Mouse (Mus musculus): Measurements from ENCODE around the gene Tmc4. TPM values are rescaled to one million over a fixed set of nuclear protein-coding genes. Genes with fewer than 3 reads are reported as not detected.

Tmc4 gene
- total RNA-seq, 2 experiments from 2014 or later: 9.8 to 9.9 TPM

DNA sequence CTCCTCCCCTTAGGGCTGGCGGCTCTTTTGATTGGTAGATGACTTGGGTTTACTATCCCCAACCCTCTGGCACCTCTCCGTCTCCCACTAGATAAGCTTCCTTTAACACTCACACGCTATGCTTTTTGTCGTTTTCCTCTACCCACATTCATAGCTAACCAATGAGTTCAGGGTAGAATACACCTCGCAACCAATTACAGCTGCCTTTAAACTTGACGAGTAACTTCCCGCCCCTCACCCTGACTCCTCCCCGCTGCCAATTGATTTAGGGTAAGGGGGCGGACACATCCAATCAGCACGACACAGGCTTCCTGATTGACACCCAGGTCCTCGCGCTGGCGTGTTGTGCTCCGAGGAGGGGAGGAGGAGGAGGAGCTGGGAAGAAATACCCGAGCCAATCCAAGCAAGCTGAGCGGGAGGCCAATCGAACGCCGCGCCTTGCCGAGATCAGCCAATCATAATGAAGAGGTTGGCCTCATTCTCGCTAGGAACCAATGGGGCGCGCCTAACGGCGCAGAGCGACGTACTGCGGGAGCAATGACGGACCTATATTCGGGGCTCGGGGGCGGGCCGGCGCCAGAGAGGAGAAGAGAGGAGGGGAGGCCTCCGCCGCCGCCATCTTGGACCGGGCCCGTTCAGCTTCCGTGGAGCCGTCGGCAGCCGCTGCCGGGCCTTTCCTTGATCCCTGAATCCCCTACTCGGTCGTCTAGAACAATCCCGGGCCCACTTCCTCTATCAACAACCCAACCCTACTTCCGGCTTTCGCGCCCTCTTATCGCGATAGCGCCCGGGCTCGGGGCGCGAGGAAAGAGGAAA, 32.5 kb downstream of the Tmc4 start, which contains the start of gene Cnot3:
TSS of gene Cnot3 (plus strand) at position 597 of the 816 bp plus-strand sequence.
- peak; percentile 88 for ATAC-seq (ENCODE audit: poor library complexity, severe bottlenecking)

GRCm38 (mm10) chr7:3644348-3644671, 33.0 kb downstream of the Tmc4 start:
- ATAC-seq (ENCODE audit: poor library complexity, severe bottlenecking): no peak

DNA sequence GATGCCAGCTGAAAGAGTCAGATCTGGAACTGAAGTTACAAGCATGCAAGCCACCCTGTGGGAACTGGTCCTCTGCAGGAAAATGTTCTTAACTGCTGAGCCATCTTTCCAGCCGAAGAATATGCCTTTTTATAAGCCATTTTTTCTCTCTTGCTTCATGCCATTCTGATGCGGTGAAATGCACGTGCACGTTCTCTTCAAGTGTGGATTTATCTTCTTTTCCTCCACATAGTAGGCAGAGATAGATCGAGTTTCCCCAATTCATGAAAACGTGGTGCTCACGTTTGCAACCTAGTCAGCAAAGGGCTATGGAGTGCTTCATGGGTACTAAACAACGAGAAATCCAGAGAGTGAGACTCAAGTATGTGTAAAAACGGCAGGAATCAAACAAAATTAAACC, 33.5 kb downstream of the Tmc4 start:
- ATAC-seq (ENCODE audit: poor library complexity, severe bottlenecking): no peak

DNA sequence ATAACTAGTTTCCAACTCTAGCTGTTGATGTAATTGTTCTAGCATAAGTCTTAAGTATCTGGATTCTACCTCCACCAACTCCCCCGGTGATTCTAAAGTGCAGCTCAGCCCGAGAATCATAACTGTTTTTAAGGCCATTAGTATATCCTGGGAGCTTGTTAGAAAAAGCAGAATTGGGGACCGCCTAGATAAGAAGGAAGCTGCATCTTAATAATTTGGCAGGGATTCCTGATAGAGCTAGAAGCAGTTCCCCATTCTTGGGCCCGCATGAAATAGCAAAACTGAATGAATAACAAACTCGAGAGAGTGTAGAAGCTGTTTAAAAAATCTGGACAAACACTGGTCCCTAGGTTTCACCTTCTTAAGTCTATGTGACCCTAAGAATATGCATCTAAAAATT, 33.9 kb downstream of the Tmc4 start:
- ATAC-seq (ENCODE audit: poor library complexity, severe bottlenecking): no peak

DNA sequence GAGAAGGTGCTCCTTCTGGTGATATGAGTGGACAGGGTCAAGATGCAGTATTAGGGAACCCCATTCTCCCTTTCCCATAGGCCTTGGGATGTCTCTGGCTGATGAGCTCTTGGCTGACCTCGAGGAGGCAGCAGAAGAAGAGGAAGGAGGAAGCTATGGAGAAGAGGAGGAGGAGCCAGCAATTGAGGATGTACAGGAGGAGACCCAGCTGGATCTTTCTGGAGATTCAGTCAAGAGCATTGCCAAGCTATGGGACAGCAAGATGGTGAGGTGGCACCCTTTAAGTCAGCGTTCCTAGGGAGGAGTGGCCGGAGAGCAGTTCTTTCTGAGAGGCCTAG, 46.9 kb downstream of the Tmc4 start:
- ATAC-seq (ENCODE audit: poor library complexity, severe bottlenecking): 0 out of 2 replicates have a peak, but pooled peaks have one; percentile 4

DNA sequence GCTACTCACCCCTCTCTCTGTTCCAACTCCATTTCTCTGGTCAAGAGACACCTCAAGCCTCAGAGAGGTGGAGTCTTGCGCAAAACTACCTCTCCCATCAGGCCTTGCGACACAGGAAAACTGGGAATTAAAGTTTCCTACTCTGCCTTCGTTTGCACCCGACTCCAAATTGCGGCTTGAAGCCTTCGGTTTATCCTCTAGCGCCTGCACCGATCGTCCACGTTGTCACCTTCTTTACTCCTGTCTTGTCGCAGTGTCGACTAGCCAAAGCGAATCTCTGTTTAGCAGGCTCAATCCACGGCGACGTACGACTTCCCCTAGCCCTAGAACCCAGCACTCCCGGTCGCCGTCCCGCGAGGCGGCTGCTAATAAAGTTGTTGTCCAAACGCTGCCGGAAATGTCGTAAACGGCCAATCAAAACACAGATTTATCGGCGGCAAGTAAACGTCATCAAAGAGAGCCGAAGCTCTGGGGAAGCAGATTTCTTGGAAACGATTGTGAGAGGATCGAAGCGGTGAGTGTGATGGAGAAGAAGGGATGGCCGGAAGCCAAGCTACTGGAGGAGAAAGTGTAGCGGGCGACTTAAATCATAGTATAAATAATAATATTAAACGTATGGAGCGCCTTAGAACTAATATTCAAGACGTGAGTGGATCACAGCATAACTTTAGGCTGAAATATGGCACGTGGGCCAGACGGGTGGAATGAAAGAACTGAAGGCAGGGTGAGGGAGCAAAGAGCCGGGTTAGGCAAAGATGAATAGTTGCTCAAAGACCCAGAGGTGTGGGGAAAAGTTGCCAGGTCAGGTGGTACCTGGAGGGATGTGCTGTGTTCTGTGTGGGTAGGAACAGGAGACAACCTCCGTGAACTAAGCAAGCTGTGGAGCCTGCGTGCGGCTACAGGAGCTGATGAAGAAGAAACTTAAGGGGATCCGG, 47.5 kb downstream of the Tmc4 start, which contains the start of the genes Tfpt and Prpf31:
TSS of gene Tfpt (minus strand) at position 387 of the 935 bp plus-strand sequence.
TSS of gene Prpf31 (plus strand) at position 443 of the 935 bp plus-strand sequence.
- peak; percentile 95 for ATAC-seq (ENCODE audit: poor library complexity, severe bottlenecking)

GRCm38 (mm10) chr7:3629030-3629429, 48.3 kb downstream of the Tmc4 start:
- no peak for ATAC-seq (ENCODE audit: poor library complexity, severe bottlenecking)

DNA sequence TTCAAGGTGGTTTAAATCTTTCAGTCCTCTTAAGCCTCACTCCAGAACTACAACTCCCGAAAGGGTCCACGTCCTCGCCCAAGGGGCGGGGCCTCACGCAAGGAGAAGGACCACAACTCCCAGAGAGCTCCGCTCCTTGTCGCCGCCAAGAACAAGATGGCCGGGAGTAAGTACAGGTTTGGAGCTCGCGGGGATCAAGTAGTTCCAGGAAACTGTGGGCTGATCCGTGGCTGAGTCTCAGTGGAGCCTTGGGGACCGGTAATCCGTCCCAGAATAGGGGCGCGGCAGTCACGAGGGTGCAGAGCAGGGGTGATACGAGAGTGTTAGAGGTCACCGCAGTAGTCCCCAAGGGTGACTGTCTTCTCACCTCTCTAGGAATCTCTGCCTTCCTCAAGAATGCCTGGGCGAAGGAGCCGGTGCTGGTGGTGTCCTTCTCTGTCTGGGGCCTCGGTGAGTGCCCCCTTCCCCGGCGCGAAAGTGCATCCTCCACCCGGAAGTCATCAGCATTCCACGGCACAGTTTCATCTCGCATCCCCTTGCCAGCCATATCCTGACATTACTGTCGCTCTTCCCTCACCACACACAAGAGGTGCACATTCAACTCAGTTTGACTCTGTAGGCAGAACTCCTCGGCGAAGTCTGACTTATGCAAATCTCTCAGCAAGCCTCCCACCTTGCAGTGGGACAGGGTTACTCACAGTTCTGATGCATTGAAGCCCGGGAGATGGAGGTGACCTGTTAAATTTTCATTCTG, 59.9 kb downstream of the Tmc4 start, which contains the start of gene Ndufa3:
TSS of gene Ndufa3 (plus strand) at position 132 of the 754 bp plus-strand sequence.
- ATAC-seq (ENCODE audit: poor library complexity, severe bottlenecking): peak; percentile 100

- no peak for ATAC-seq (ENCODE audit: poor library complexity, severe bottlenecking)
Observed at GRCm38 (mm10) chr7:3616389-3617241, 60.7 kb downstream of the Tmc4 start.

DNA sequence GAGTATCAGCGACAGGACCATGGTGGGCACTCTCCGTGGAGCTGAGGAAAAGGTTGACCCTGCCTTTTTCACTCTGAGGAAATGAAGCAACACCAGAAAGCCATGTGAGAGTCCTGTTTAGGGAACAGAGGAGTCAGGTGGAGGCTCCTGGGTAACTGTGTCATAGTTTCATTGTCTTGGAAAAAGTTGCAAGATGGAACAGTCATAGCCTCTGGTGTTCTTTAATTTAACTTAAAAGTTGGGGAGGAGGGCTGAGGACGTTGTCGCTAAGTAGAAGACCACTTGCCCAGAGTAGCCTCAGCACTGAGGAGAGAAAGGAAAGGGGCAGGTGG, 61.3 kb downstream of the Tmc4 start, which contains the start of gene Oscar:
TSS of gene Oscar (minus strand) at position 101 of the 332 bp plus-strand sequence.
- no peak for ATAC-seq (ENCODE audit: poor library complexity, severe bottlenecking)

Other genes starting within 250 kb of the Tmc4 start
- gene Tarm1, start 174.9 kb downstream of the Tmc4 start, total RNA-seq (2015): 28.4 and 35.7 TPM in 2 replicates
- 18.3 and 19.1 TPM in 2 replicates for gene Tarm1, start 174.9 kb downstream of the Tmc4 start, total RNA-seq (2017)
- gene Oscar, start 61.4 kb downstream of the Tmc4 start, total RNA-seq (2015): not detected in 2 replicates
- not detected in 2 replicates for gene Oscar, start 61.4 kb downstream of the Tmc4 start, total RNA-seq (2017)
- gene Ndufa3, start 60.2 kb downstream of the Tmc4 start, total RNA-seq (2015): 263 and 351 TPM in 2 replicates
- gene Ndufa3, start 60.2 kb downstream of the Tmc4 start, total RNA-seq (2017): 273 and 274 TPM in 2 replicates
- gene Tfpt, start 47.6 kb downstream of the Tmc4 start, total RNA-seq (2015): 20.8 and 30.4 TPM in 2 replicates
- gene Tfpt, start 47.6 kb downstream of the Tmc4 start, total RNA-seq (2017): 23.8 and 28.4 TPM in 2 replicates
- gene Prpf31, start 47.6 kb downstream of the Tmc4 start, total RNA-seq (2015): 15.1 and 21.1 TPM in 2 replicates
- gene Prpf31, start 47.6 kb downstream of the Tmc4 start, total RNA-seq (2017): 51.0 and 66.7 TPM in 2 replicates
- gene Cnot3, start 32.3 kb downstream of the Tmc4 start, total RNA-seq (2015): 119 and 123 TPM in 2 replicates
- 23.5 and 36.8 TPM in 2 replicates for gene Cnot3, start 32.3 kb downstream of the Tmc4 start, total RNA-seq (2017)
- 7.8 and 8.7 TPM in 2 replicates for gene Leng1, start 11.7 kb downstream of the Tmc4 start, total RNA-seq (2015)
- gene Leng1, start 11.7 kb downstream of the Tmc4 start, total RNA-seq (2017): 9.4 and 15.4 TPM in 2 replicates
- 30.0 and 34.0 TPM in 2 replicates for gene Tsen34, start 15.3 kb upstream of the Tmc4 start, total RNA-seq (2015)
- gene Tsen34, start 15.3 kb upstream of the Tmc4 start, total RNA-seq (2017): 25.3 and 28.3 TPM in 2 replicates
- gene Mboat7, start 16.0 kb upstream of the Tmc4 start, total RNA-seq (2015): 96.2 and 102 TPM in 2 replicates
- gene Mboat7, start 16.0 kb upstream of the Tmc4 start, total RNA-seq (2017): 47.2 and 55.7 TPM in 2 replicates
- gene Rps9, start 26.4 kb upstream of the Tmc4 start, total RNA-seq (2015): 1,476 and 1,615 TPM in 2 replicates
- 1,141 and 1,307 TPM in 2 replicates for gene Rps9, start 26.4 kb upstream of the Tmc4 start, total RNA-seq (2017)
- 366 and 379 TPM in 2 replicates for gene Pirb, start 42.8 kb upstream of the Tmc4 start, total RNA-seq (2015)
- gene Pirb, start 42.8 kb upstream of the Tmc4 start, total RNA-seq (2017): 233 and 235 TPM in 2 replicates
- 18.7 and 22.7 TPM in 2 replicates for gene Gm15448, start 148.1 kb upstream of the Tmc4 start, total RNA-seq (2015)
- gene Gm15448, start 148.1 kb upstream of the Tmc4 start, total RNA-seq (2017): 22.1 and 25.4 TPM in 2 replicates
- gene Pira2, start 167.5 kb upstream of the Tmc4 start, total RNA-seq (2015): 119 and 123 TPM in 2 replicates
- 111 and 114 TPM in 2 replicates for gene Pira2, start 167.5 kb upstream of the Tmc4 start, total RNA-seq (2017)
- 112 and 120 TPM in 2 replicates for gene Gm14548, start 220.6 kb upstream of the Tmc4 start, total RNA-seq (2015)
- gene Gm14548, start 220.6 kb upstream of the Tmc4 start, total RNA-seq (2017): 89.0 and 89.6 TPM in 2 replicates
- gene Lilra6, start 237.9 kb upstream of the Tmc4 start, total RNA-seq (2015): 132 and 138 TPM in 2 replicates
- 123 and 141 TPM in 2 replicates for gene Lilra6, start 237.9 kb upstream of the Tmc4 start, total RNA-seq (2017)